Mouse (Mus musculus) left cerebral cortex, adult 9 months (tissue): ENCODE data around the gene Gm36028.

Experiments used
- DNase-seq, 2 experiments: peaks; one replicate each; pipeline ENCODE4 v3.0.0; 2022; ENCODE audit warnings: low spot score in 2 of 2

Gm36028 gene

GRCm38 (mm10) chr16:37860213-37860612 is 733 bp downstream of the Gm36028 start:
- DNase-seq: no peak

- DNase-seq: no peak
Measured at GRCm38 (mm10) chr16:37857495-37857894, 3.5 kb downstream of the Gm36028 start.

- no peak for DNase-seq
Measured at GRCm38 (mm10) chr16:37856327-37856726, 4.6 kb downstream of the Gm36028 start.

GRCm38 (mm10) chr16:37855583-37855982 is 5.4 kb downstream of the Gm36028 start:
- DNase-seq: no peak

GRCm38 (mm10) chr16:37854593-37854992 is 6.4 kb downstream of the Gm36028 start:
- no peak for DNase-seq

GRCm38 (mm10) chr16:37854054-37854453 is 6.9 kb downstream of the Gm36028 start:
- DNase-seq: no peak

GRCm38 (mm10) chr16:37853279-37853678 is 7.7 kb downstream of the Gm36028 start:
- no peak for DNase-seq

- DNase-seq: no peak
Measured at GRCm38 (mm10) chr16:37851366-37851765, 9.6 kb downstream of the Gm36028 start.

GRCm38 (mm10) chr16:37847081-37847480 is 13.9 kb downstream of the Gm36028 start:
- no peak for DNase-seq

GRCm38 (mm10) chr16:37845202-37845925 is 15.6 kb downstream of the Gm36028 start:
- DNase-seq: no peak

GRCm38 (mm10) chr16:37843740-37844139 is 17.2 kb downstream of the Gm36028 start:
- DNase-seq: no peak

GRCm38 (mm10) chr16:37842439-37842838 is 18.5 kb downstream of the Gm36028 start:
- no peak for DNase-seq

- DNase-seq: no peak
Measured at GRCm38 (mm10) chr16:37837571-37837970, 23.4 kb downstream of the Gm36028 start.

GRCm38 (mm10) chr16:37831041-37831440 is 29.9 kb downstream of the Gm36028 start:
- DNase-seq: no peak

GRCm38 (mm10) chr16:37826286-37826685 is 34.7 kb downstream of the Gm36028 start:
- no peak for DNase-seq

GRCm38 (mm10) chr16:37824778-37825505 is 36.0 kb downstream of the Gm36028 start:
- peak in 1 of 2 experiments; percentile 47 for DNase-seq

GRCm38 (mm10) chr16:37823949-37824348 is 37.0 kb downstream of the Gm36028 start:
- no peak for DNase-seq

GRCm38 (mm10) chr16:37817986-37818385 is 43.0 kb downstream of the Gm36028 start:
- DNase-seq: no peak

- DNase-seq: peak; percentile 72 to 74
Measured at GRCm38 (mm10) chr16:37814383-37814971, 46.5 kb downstream of the Gm36028 start.

GRCm38 (mm10) chr16:37813691-37814382 is 47.1 kb downstream of the Gm36028 start:
- no peak for DNase-seq

GRCm38 (mm10) chr16:37812474-37812886 is 48.5 kb downstream of the Gm36028 start:
- DNase-seq: peak; percentile 63 to 74

- no peak for DNase-seq
Measured at GRCm38 (mm10) chr16:37811874-37812273, 49.1 kb downstream of the Gm36028 start.
